ENCODE assay signal across 12 mouse cellular contexts in the genomic region with DNA sequence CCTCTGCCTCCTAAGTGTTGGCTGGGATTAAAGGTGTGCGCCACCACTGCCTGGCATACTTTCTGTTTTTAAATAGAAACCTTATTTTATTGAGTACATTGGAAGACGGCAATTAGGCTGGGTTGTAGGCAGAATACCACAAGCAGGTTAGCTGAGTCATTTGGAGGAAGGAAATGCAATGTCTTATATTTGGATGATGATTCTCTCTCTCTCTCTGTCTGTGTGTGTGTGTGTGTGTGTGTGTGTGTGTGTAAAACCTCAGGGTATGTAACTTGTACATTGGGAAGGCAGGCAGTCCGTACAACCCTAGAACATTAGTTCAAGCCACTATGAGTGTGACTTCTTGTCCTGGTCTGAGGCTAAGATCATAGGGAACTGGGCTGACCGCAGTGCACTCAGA.
"Had no signal": no experiment of that assay in that cellular context is flagged by ENCODE, and none has a peak within 500 bp of the region (broad histone marks: within the 10 kb centered on the region; RNA-seq: fewer than 3 reads in every experiment).

No protein-coding gene starts in this region.

- H3K4me1 ChIP-seq: limb, embryonic 12.5 days; liver, embryonic 13.5 days; midbrain, embryonic 12.5 days had no signal

- H3K4me3 ChIP-seq: limb, embryonic 12.5 days; liver, embryonic 13.5 days; midbrain, embryonic 12.5 days had no signal

- H3K4me2 ChIP-seq: limb, embryonic 12.5 days; liver, embryonic 13.5 days; midbrain, embryonic 12.5 days had no signal

- H3K27me3 ChIP-seq: limb, embryonic 12.5 days; liver, embryonic 13.5 days; midbrain, embryonic 12.5 days had no signal

- H3K9me3 ChIP-seq: limb, embryonic 12.5 days; liver, embryonic 13.5 days; midbrain, embryonic 12.5 days had no signal

- H3K9ac ChIP-seq: limb, embryonic 12.5 days; liver, embryonic 13.5 days; liver, postnatal 0 days; midbrain, embryonic 12.5 days had no signal

- ATAC-seq: liver, postnatal 0 days; midbrain, embryonic 16.5 days had no signal

- DNase-seq: kidney, adult 2 months; kidney, postnatal 25 days; liver; liver, embryonic 13.5 days; liver, postnatal 0 days; right cerebral cortex, postnatal 25 days; thymus, adult 2 months; thymus, postnatal 25 days had no signal

- H3K36me3 ChIP-seq: liver, embryonic 13.5 days had no signal

- H3K27ac ChIP-seq: limb, embryonic 12.5 days; liver, embryonic 13.5 days; midbrain, embryonic 12.5 days; stomach, postnatal 0 days had no signal
